Mouse (Mus musculus): Measurements from ENCODE around the gene Zscan20. TPM values are rescaled to one million over a fixed set of nuclear protein-coding genes. Genes with fewer than 3 reads are reported as not detected.
A peak's percentile ranks its signal among the peaks of the same experiment; 100 is the strongest.

Gene Zscan20
- polyA plus RNA-seq, 1 experiment = 2.8 TPM

DNA sequence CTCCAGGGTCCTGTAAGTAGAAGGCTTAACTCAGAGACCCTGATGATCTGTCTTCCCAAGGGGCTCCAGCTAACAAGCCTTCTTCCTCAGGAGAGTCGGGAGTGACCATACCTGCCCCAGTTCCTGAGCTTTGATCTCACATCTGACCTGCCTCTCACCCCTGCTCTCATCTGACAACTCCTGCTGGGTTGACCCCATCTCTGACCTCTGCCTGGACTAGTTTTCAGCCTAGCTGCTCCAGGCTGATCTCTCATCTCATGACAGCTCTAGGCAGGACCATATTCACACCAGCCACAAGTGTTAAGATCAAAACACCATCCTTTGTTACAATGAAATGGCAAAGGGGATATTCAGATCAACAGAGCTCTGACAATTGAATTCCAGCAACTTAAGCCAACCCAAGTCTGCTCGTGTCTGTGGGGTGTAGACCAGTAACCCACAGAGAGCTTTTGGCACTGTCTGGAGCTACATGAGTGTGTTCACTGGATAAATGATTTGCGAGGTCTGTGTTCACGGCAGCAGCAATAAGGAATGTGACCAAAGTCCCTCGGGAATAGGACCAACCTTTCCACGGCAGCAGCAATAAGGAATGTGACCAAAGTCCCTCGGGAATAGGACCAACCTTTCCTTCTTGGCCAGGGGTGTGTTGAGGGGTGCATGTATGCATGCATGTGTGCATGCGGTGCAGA lies 38.8 kb upstream of the Zscan20 start:
- H3K4me2 ChIP-seq (ENCODE audit: low read depth) = no peak overlapping the region
- H3K36me3 ChIP-seq (ENCODE audit: control insufficient read depth, insufficient read depth) = no peaks in the 10 kb centered on the region
- H3K79me2 ChIP-seq (ENCODE audit: control insufficient read depth, insufficient read depth) = no peaks in the 10 kb centered on the region
- H3K27me3 ChIP-seq (ENCODE audit: control insufficient read depth, insufficient read depth, insufficient read length) = no peaks in the 10 kb centered on the region
- TF ChIP-seq USF1 (IDR thresholded peaks at IDR 0.05; ENCODE audit: low read depth) (no peak), TCF12 (IDR thresholded peaks at IDR 0.05; ENCODE audit: insufficient read depth, poor library complexity, severe bottlenecking) (no peak), REST (IDR thresholded peaks at IDR 0.05; ENCODE audit: insufficient read depth, insufficient read length) (no peak), E2F4 (IDR thresholded peaks at IDR 0.05; ENCODE audit: insufficient read depth) (no peak), MYOD1 (IDR thresholded peaks at IDR 0.05; ENCODE audit: control insufficient read depth in 1 of 3, insufficient read length in 2 of 3, low read depth in 2 of 3) (no peak), TCF3 (IDR thresholded peaks at IDR 0.05; ENCODE audit: insufficient read length, low read depth) (no peak), POLR2A (IDR thresholded peaks at IDR 0.05; ENCODE audit: insufficient read length, low read depth) (no peak), POLR2AphosphoS2 (IDR thresholded peaks at IDR 0.05; ENCODE audit: insufficient read length, low read depth) (no peak), SRF (IDR thresholded peaks at IDR 0.05; ENCODE audit: control insufficient read depth, insufficient read length, low read depth) (no peak), MYOG (IDR thresholded peaks at IDR 0.05; ENCODE audit: control insufficient read depth in 1 of 3, insufficient read depth in 1 of 3, insufficient read length in 2 of 3, low read depth in 2 of 3) (no peak), CEBPB (IDR thresholded peaks at IDR 0.05; ENCODE audit: insufficient read depth, poor library complexity, severe bottlenecking) (no peak)
- H3K4me3 ChIP-seq = no peak overlapping the region
- H3ac ChIP-seq (ENCODE audit: control insufficient read depth, insufficient read length) = no peak overlapping the region

- Histone ChIP-seq H3K4me2 (ENCODE audit: low read depth) (no peak overlapping the region), H3K27me3 (ENCODE audit: control insufficient read depth, insufficient read depth, insufficient read length) (no peaks in the 10 kb centered on the region), H3ac (ENCODE audit: control insufficient read depth, insufficient read length) (no peak overlapping the region), H3K4me3 (no peak overlapping the region), H3K36me3 (ENCODE audit: control insufficient read depth, insufficient read depth) (no peaks in the 10 kb centered on the region), H3K79me2 (ENCODE audit: control insufficient read depth, insufficient read depth) (no peaks in the 10 kb centered on the region)
- no peak for TF ChIP-seq E2F4 (IDR thresholded peaks at IDR 0.05; ENCODE audit: insufficient read depth)
Observed at GRCm38 (mm10) chr4:128646762-128647161, 36.9 kb upstream of the Zscan20 start.

GRCm38 (mm10) chr4:128645896-128646295 lies 36.0 kb upstream of the Zscan20 start:
- Histone ChIP-seq H3K4me2 (ENCODE audit: low read depth) (no peak overlapping the region), H3K79me2 (ENCODE audit: control insufficient read depth, insufficient read depth) (no peaks in the 10 kb centered on the region), H3K27me3 (ENCODE audit: control insufficient read depth, insufficient read depth, insufficient read length) (no peaks in the 10 kb centered on the region), H3K36me3 (ENCODE audit: control insufficient read depth, insufficient read depth) (no peaks in the 10 kb centered on the region), H3K4me3 (no peak overlapping the region), H3ac (ENCODE audit: control insufficient read depth, insufficient read length) (no peak overlapping the region)
- TF ChIP-seq POLR2AphosphoS2 (IDR thresholded peaks at IDR 0.05; ENCODE audit: insufficient read length, low read depth) = no peak

DNA sequence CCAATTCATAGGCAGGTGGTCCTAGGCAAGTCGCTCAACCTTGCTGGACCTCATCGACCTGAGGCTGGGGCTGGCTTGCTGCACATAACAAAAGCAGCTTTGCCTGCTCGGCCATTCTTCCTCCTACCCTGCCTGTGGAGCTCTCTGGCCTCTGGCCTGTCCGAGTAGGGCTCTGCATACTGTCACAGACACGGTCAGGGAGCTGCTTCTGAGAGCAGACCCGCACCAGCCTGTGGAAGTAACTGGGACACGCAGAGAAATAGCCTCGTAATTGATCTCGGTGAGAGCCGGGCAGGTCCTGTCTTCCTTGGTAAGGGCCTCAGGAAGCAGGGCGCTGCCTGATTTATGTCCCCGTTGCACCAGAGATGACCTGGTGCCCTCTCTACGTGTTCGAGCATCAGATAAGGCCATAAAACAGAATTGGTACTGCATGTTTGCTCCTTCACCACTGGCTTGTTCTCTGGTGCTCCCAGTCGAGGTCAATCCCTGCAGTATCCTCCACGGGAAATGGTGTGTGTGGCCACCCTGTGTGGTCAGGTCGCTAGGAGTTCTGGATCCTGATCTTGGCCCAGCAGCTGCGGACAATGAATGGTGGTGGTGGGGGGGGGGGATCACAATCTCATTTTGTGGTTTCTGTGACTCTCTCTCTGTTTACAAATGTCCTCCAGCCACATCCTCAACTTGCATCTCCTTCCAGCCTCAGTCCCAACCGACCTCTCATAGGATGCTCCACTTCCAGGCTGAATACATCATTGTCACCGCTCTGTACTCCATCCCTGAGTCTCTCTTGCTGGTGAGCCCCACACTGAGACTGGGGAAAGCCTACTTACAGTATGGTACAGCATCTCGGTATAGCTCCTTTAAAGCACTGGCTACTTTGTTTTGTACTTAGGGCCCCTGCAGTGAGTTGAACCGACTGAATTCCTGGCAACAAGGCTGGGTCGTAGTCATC lies 32.1 kb upstream of the Zscan20 start:
- no peak overlapping the region for H3K4me3 ChIP-seq
- no peak overlapping the region for H3ac ChIP-seq (ENCODE audit: control insufficient read depth, insufficient read length)
- no peaks in the 10 kb centered on the region for H3K79me2 ChIP-seq (ENCODE audit: control insufficient read depth, insufficient read depth)
- peak in 2 of 3 experiments; percentile 10 to 44 for TF ChIP-seq MYOD1 (IDR thresholded peaks at IDR 0.05; ENCODE audit: control insufficient read depth in 1 of 3, insufficient read length in 2 of 3, low read depth in 2 of 3)
- peak in 1 of 3 experiments; percentile 38 for TF ChIP-seq MYOG (IDR thresholded peaks at IDR 0.05; ENCODE audit: control insufficient read depth in 1 of 3, insufficient read depth in 1 of 3, insufficient read length in 2 of 3, low read depth in 2 of 3)
- no peak for TF ChIP-seq MAX (IDR thresholded peaks at IDR 0.05; ENCODE audit: low read depth)
- no peak for TF ChIP-seq POLR2A (IDR thresholded peaks at IDR 0.05; ENCODE audit: insufficient read length, low read depth)
- TF ChIP-seq POLR2AphosphoS2 (IDR thresholded peaks at IDR 0.05; ENCODE audit: insufficient read length, low read depth) = no peak
- TF ChIP-seq CEBPB (IDR thresholded peaks at IDR 0.05; ENCODE audit: insufficient read depth, poor library complexity, severe bottlenecking) = no peak
- TF ChIP-seq REST (IDR thresholded peaks at IDR 0.05; ENCODE audit: insufficient read depth, insufficient read length) = no peak
- H3K27me3 ChIP-seq (ENCODE audit: control insufficient read depth, insufficient read depth, insufficient read length) = no peaks in the 10 kb centered on the region
- H3K4me2 ChIP-seq (ENCODE audit: low read depth) = no peak overlapping the region
- H3K36me3 ChIP-seq (ENCODE audit: control insufficient read depth, insufficient read depth) = no peaks in the 10 kb centered on the region

GRCm38 (mm10) chr4:128638265-128638923 lies 28.5 kb upstream of the Zscan20 start:
- Histone ChIP-seq H3K27me3 (ENCODE audit: control insufficient read depth, insufficient read depth, insufficient read length) (no peaks in the 10 kb centered on the region), H3K4me2 (ENCODE audit: low read depth) (no peak overlapping the region)
- TF ChIP-seq CEBPB (IDR thresholded peaks at IDR 0.05; ENCODE audit: insufficient read depth, poor library complexity, severe bottlenecking) = no peak
- TF ChIP-seq POLR2A (IDR thresholded peaks at IDR 0.05; ENCODE audit: insufficient read length, low read depth) = no peak
- TF ChIP-seq TCF12 (IDR thresholded peaks at IDR 0.05; ENCODE audit: insufficient read depth, poor library complexity, severe bottlenecking) = no peak
- no peak for TF ChIP-seq MAX (IDR thresholded peaks at IDR 0.05; ENCODE audit: low read depth)
- TF ChIP-seq USF1 (IDR thresholded peaks at IDR 0.05; ENCODE audit: low read depth) = no peak
- no peak for TF ChIP-seq E2F4 (IDR thresholded peaks at IDR 0.05; ENCODE audit: insufficient read depth)
- TF ChIP-seq SRF (IDR thresholded peaks at IDR 0.05; ENCODE audit: control insufficient read depth, insufficient read length, low read depth) = no peak
- no peak for TF ChIP-seq MYOD1 (IDR thresholded peaks at IDR 0.05; ENCODE audit: control insufficient read depth in 1 of 3, insufficient read length in 2 of 3, low read depth in 2 of 3)
- TF ChIP-seq MYOG (IDR thresholded peaks at IDR 0.05; ENCODE audit: control insufficient read depth in 1 of 3, insufficient read depth in 1 of 3, insufficient read length in 2 of 3, low read depth in 2 of 3) = no peak
- no peak for TF ChIP-seq TCF3 (IDR thresholded peaks at IDR 0.05; ENCODE audit: insufficient read length, low read depth)
- TF ChIP-seq POLR2AphosphoS2 (IDR thresholded peaks at IDR 0.05; ENCODE audit: insufficient read length, low read depth) = no peak
- no peak for TF ChIP-seq REST (IDR thresholded peaks at IDR 0.05; ENCODE audit: insufficient read depth, insufficient read length)

More at GRCm38 (mm10) chr4:128638265-128638923, 28.5 kb upstream of the Zscan20 start:
- no peak overlapping the region for H3K4me3 ChIP-seq
- no peak overlapping the region for H3ac ChIP-seq (ENCODE audit: control insufficient read depth, insufficient read length)
- no peaks in the 10 kb centered on the region for H3K79me2 ChIP-seq (ENCODE audit: control insufficient read depth, insufficient read depth)
- no peaks in the 10 kb centered on the region for H3K36me3 ChIP-seq (ENCODE audit: control insufficient read depth, insufficient read depth)
